Mouse (Mus musculus) MEL-GATA-1-ER (cell line): ENCODE results near the gene Rgs19.

Source experiments
- DNase-seq: peaks from one replicate; pipeline ENCODE4 v3.0.0-alpha.2; 2012; ENCODE audit warnings: low read depth; ENCODE audit errors: extremely low read depth

The Rgs19 gene

DNA sequence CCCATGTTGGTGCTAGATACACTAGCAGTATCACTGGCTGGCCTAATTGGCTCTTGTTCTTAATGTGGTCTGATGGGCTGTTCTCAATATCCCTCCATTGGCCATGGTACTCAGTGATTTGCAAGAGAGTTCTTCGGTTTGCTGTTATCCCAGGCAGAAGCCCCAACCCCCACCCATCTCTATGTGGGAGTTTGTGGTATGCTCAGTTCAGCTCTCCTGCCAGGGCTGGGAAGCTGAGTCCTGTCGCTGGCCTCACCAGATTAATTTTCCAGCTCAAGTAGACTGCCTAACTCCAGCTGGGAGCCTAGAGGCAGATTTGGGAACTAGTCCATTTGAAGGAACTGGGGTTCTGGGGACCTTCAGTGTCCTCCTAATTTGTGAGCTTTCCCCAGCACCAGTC is 36.3 kb downstream of the Rgs19 start:
- no peak for DNase-seq

DNA sequence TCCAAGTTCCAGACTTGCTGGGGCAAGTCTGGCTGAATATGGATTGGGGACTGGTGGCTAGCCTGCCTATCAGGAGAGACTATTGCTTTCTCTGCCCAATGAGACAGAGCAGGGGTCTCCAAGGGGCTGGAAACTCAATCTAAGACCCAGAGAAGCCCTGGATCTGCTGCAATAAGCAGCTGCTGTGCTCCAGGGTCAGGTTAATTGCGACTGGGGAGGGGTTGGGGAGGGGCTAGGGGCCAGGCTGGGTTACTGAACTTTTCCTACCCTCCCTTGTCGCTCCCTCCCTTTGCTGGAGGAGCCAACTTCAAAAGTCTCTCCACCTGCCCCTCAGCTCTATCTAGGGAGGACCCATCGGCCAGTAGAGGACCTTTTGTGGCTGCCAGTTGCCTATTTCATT is 37.0 kb downstream of the Rgs19 start, which contains the start of gene Gm29797:
Gene Gm29797 (plus strand): TSS at position 301 of the 400 bp plus-strand sequence.
- DNase-seq, result no peak

DNA sequence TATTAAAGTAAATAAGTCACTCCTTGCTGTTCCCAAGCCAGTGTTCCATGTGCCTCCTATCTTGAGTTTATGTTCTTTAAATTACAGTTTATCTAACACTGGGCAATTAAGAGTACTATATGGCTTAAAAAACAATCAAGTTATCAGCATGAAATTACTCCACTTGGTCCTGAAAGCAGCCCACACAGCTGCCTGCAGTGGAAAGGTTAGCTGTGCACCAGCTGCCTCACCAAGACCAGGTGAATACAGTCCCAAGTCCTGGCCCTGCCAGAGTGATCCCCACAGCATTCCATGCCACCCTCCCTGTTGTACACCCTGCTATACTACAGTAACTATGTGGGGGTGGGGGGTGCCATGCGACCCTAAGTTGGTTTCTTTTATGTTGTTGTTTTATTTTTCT is 40.3 kb downstream of the Rgs19 start:
- DNase-seq, result no peak

DNA sequence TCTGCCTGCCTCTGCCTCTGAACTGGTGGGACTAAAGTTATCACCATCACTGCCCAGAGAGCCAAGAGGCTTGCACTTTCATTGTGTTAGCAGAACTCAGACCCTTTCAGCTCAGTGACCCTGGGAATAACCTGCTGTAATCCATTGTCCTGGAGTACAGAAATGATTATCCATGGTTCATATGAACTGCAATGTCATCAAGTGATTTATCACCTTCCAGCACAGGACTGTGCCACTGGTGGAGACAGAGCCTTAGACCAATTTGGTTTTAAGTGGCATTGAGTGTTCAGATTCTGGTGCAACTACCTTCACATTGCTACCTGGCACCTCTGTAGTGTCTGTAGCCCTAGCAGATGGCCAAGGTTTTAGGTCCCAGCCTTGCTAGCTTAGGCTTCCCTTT is 40.7 kb downstream of the Rgs19 start:
- DNase-seq, result no peak

DNA sequence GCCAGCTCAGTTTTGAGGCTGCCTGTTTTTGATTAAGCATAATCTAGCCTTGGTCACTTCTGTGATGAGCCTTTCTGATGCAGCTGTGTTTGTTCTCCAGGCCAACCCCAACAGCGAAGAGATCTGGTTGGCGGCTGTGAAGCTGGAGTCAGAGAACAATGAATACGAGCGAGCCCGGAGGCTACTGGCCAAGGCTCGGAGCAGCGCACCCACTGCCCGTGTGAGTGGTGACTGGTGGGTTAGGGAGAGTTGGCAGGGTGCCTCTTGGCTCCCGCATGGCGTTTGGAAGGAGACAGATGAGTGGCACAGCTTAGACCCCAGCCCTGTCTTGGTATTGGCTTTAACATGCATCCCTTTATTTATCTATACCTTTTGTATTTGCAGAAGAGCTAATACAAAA is 44.9 kb downstream of the Rgs19 start:
- DNase-seq, result no peak

DNA sequence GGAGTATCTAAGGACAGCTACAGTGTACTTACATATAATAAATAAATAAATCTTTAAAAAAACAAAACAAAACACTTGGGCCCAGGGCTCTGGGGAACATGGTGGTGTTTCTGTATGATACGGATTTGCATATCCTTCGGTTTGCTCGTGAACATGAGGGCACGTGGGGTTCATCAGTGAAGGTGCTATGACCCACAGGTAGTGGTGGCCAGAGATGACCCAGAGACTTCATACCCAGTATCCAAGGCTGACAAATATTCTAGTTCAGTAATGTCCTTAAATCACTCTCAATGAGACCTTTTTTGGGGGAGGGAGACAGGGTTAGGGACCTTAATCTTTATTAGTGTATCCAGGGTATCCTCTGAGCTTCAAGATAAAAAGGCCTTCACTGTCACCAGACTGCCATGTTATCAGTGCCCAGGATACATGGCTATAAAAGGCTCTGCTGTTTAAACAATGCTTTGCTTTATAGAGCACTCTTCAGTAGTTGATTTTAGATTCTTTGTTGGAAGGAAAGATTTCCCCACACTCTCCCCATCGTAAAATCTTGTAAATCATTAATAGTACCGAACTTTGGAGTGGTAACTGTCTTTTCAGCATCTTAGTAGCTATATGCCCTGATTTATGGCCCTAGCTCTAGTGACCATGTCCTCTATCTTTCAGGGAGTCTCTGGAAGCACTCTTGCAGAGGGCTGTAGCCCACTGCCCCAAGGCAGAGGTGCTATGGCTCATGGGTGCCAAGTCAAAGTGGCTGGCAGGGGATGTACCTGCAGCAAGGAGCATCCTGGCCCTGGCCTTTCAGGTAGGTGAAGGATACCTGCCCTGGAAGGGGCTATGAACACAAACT is 46.9 kb downstream of the Rgs19 start:
- no peak for DNase-seq

DNA sequence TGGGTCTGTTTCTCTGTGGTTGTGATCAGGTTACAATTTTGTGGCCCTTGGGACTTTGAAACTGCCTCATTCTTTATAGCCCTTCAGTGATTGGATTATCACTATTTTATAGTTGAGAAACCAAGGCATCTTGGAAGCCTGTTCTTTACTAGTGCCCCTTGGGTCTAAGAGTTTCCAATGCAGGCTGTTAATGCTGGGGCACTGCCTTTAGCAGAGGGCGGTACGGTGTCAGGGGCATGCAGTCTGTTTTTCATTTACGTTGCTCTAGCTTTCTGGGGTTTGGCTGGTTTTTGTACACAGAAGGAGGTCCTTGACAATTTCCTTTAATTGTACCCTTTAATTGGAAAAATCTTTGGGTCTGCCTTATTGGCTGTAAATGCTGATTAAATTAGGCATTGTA is 48.1 kb downstream of the Rgs19 start:
- no peak for DNase-seq

DNA sequence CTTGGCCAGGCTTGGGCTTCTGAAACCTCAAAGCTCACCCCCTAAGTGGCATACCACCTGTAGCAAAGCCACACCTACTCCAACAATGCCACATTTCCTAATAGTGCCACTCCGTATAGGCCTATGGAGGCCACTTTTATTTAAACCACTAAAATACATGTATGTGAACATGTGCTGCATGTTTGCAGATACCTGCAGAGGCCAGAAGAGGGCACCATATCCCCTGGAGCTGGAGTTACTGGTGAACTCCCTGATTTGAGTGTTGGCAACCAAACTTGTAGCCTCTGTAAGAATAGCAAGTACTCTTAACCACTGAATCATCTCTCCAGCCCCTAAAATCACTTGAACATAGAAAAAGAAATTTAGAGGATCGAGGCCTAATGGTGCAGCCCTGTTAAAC is 49.4 kb downstream of the Rgs19 start:
- DNase-seq, result peak; percentile 30
